Mouse (Mus musculus) c-Kit-negative CD71-positive TER-119-positive erythroid progenitor cells, embryonic 14.5 days (primary cell): ENCODE measurements around the gene Galnt10.

ENCODE experiments used
- DNase-seq: peaks from one replicate; pipeline ENCODE4 v3.0.0-alpha.2; 2013; ENCODE audit warnings: low read depth, low spot score

Galnt10 gene

GRCm38 (mm10) chr11:57727303-57727969 is 82.2 kb downstream of the Galnt10 start:
- DNase-seq = no peak

GRCm38 (mm10) chr11:57732410-57733281 is 87.4 kb downstream of the Galnt10 start:
- DNase-seq = no peak

GRCm38 (mm10) chr11:57747294-57748080 is 102.2 kb downstream of the Galnt10 start:
- DNase-seq = peak; percentile 30

GRCm38 (mm10) chr11:57753538-57754203 is 108.4 kb downstream of the Galnt10 start:
- no peak for DNase-seq

GRCm38 (mm10) chr11:57758621-57759020 is 113.4 kb downstream of the Galnt10 start:
- DNase-seq = no peak

GRCm38 (mm10) chr11:57760509-57761058 is 115.3 kb downstream of the Galnt10 start:
- no peak for DNase-seq

GRCm38 (mm10) chr11:57761347-57761746 is 116.1 kb downstream of the Galnt10 start:
- DNase-seq = no peak

- no peak for DNase-seq
These were observed 118.9 kb downstream of the Galnt10 start for GRCm38 (mm10) chr11:57764124-57764523.

GRCm38 (mm10) chr11:57766617-57767016 is 121.4 kb downstream of the Galnt10 start:
- no peak for DNase-seq

GRCm38 (mm10) chr11:57767171-57767570 is 121.9 kb downstream of the Galnt10 start:
- no peak for DNase-seq

GRCm38 (mm10) chr11:57770776-57771175 is 125.5 kb downstream of the Galnt10 start:
- DNase-seq = no peak

- DNase-seq = no peak
These were observed 126.4 kb downstream of the Galnt10 start for GRCm38 (mm10) chr11:57771676-57772075.

GRCm38 (mm10) chr11:57773479-57773878 is 128.2 kb downstream of the Galnt10 start:
- no peak for DNase-seq

GRCm38 (mm10) chr11:57773936-57774335 is 128.7 kb downstream of the Galnt10 start:
- no peak for DNase-seq

GRCm38 (mm10) chr11:57775868-57776267 is 130.6 kb downstream of the Galnt10 start:
- DNase-seq = no peak

- DNase-seq = no peak
These were observed 131.3 kb downstream of the Galnt10 start for GRCm38 (mm10) chr11:57776546-57776945.

- peak; percentile 52 for DNase-seq
These were observed 133.1 kb downstream of the Galnt10 start for GRCm38 (mm10) chr11:57778349-57778748.

- DNase-seq = no peak
These were observed 134.6 kb downstream of the Galnt10 start for GRCm38 (mm10) chr11:57779824-57780223.

GRCm38 (mm10) chr11:57786616-57787418 is 141.6 kb downstream of the Galnt10 start:
- DNase-seq = no peak

- peak; percentile 63 for DNase-seq
These were observed 142.7 kb downstream of the Galnt10 start for GRCm38 (mm10) chr11:57787913-57788312.
